Comparison of ENCODE assay signal across 18 mouse cellular contexts in genomic region chr3:147825337-147825736, GRCm38 (mm10).
"Had no signal": no experiment of that assay in that cellular context is flagged by ENCODE, and none has a peak within 500 bp of the region (broad histone marks: within the 10 kb centered on the region; RNA-seq: fewer than 3 reads in every experiment).

No protein-coding gene starts in this region.

- H3K27me3 ChIP-seq: liver, embryonic 13.5 days; midbrain, embryonic 12.5 days; midbrain, embryonic 15.5 days; neural tube, embryonic 12.5 days; neural tube, embryonic 15.5 days; stomach, embryonic 15.5 days had no signal

- H3K4me3 ChIP-seq: left cerebral cortex, adult 2 months; liver, embryonic 13.5 days; midbrain, embryonic 12.5 days; midbrain, embryonic 15.5 days; neural tube, embryonic 12.5 days; neural tube, embryonic 15.5 days; stomach, embryonic 15.5 days had no signal

- ATAC-seq: intestine, postnatal 0 days; midbrain, embryonic 15.5 days had no signal

- DNase-seq: kidney, adult 2 months; kidney, postnatal 25 days; layer of hippocampus, postnatal 36 days; liver, embryonic 13.5 days; right cerebral cortex, adult 18-20 months; right cerebral cortex, postnatal 14 days; right cerebral cortex, postnatal 4 days; thymus, adult 18-20 months; thymus, postnatal 4 days had no signal

- H3K36me3 ChIP-seq: liver, embryonic 13.5 days; midbrain, embryonic 12.5 days; midbrain, embryonic 15.5 days; neural tube, embryonic 12.5 days; neural tube, embryonic 15.5 days; stomach, embryonic 15.5 days had no signal

- H3K9me3 ChIP-seq: liver, embryonic 13.5 days; midbrain, embryonic 12.5 days; midbrain, embryonic 15.5 days; neural tube, embryonic 12.5 days; neural tube, embryonic 15.5 days; stomach, embryonic 15.5 days had no signal

- H3K4me1 ChIP-seq: liver, embryonic 13.5 days; midbrain, embryonic 12.5 days; midbrain, embryonic 15.5 days; neural tube, embryonic 12.5 days; neural tube, embryonic 15.5 days; stomach, embryonic 15.5 days had no signal

- H3K4me2 ChIP-seq: liver, embryonic 13.5 days; midbrain, embryonic 12.5 days; midbrain, embryonic 15.5 days; neural tube, embryonic 12.5 days; neural tube, embryonic 15.5 days; stomach, embryonic 15.5 days had no signal

- H3K9ac ChIP-seq: liver, embryonic 13.5 days; midbrain, embryonic 12.5 days; midbrain, embryonic 15.5 days; neural tube, embryonic 12.5 days; neural tube, embryonic 15.5 days; stomach, embryonic 15.5 days had no signal

- H3K27ac ChIP-seq: kidney, postnatal 0 days; left cerebral cortex, adult 2 months; liver, embryonic 13.5 days; macrophage; midbrain, embryonic 12.5 days; midbrain, embryonic 15.5 days; neural tube, embryonic 12.5 days; neural tube, embryonic 15.5 days; stomach, embryonic 15.5 days had no signal
